Mouse (Mus musculus): ENCODE data around the gene Zfp62. TPM values are rescaled to one million over a fixed set of nuclear protein-coding genes. Genes with fewer than 3 reads are reported as not detected.
"Not testable (repeated sequence)": the region's sequence is repeated elsewhere in the genome, so short reads cannot be mapped to it uniquely, and the experiment has no call there.

Gene Zfp62
- polyA plus RNA-seq, 1 experiment from 2014 or later = 40.5 TPM

DNA sequence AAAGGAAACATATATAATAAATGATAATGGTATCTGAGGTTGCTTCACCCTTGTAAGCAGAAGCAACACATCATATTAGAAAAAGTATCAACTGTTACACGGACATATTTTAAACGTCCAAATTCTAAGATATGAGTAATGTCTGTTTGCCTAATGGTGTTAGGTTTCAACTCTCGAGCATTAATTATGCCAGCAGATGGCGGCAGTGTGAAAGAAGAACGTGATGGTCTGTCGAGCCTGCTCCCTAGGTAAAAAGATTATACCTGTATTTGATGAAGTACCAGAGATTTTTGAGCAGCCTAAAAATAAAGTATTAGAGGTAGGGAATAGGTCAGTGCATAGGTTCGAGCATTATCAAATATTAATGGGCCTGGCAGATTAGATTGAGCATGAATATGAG lies 13.4 kb upstream of the Zfp62 start:
- Histone ChIP-seq H3K9me3 (replicated peaks) (no peaks in the 10 kb centered on the region), H3K27ac (no peak overlapping the region), H3K4me1 (0 out of 2 replicates have a peak, but pooled peaks cover 3% of the 10 kb centered on the region), H3K4me2 (no peak overlapping the region), H3K9ac (no peak overlapping the region), H3K27me3 (no peaks in the 10 kb centered on the region), H3K4me3 (replicated peaks) (no peak overlapping the region), H3K36me3 (no peaks in the 10 kb centered on the region)
- WGBS = 4% methylated on average over 7 of the region's 7 CpGs
- ATAC-seq (replicated peaks; ENCODE audit: low FRiP score) = no peak

DNA sequence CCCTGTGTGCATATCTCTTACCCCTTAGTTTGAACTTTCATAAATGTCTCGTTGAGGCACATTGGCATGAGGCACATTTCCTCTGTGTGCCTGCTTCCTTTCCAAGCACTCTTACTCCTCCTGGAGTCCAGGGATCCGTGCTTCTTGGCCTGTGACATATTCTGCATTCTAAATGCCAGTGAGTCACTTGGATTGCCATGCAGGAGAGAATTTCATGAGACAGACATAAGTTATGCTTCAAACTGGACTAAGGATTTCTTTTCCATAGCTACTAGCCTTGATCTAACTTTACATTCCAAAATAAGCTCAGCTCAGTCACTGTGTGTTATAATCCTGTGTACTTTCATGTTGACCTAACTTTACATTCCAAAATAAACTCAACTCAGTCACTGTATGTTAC lies 12.0 kb upstream of the Zfp62 start:
- no peaks in the 10 kb centered on the region for H3K9me3 ChIP-seq (replicated peaks)
- H3K27ac ChIP-seq = no peak overlapping the region
- no peak for ATAC-seq (replicated peaks; ENCODE audit: low FRiP score)
- H3K4me1 ChIP-seq = 0 out of 2 replicates have a peak, but pooled peaks cover 3% of the 10 kb centered on the region
- H3K9ac ChIP-seq = no peak overlapping the region
- no peak overlapping the region for H3K4me3 ChIP-seq (replicated peaks)
- no peaks in the 10 kb centered on the region for H3K36me3 ChIP-seq
- no peaks in the 10 kb centered on the region for H3K27me3 ChIP-seq
- no peak overlapping the region for H3K4me2 ChIP-seq
- WGBS = 57% methylated on average over 2 of the region's 2 CpGs

DNA sequence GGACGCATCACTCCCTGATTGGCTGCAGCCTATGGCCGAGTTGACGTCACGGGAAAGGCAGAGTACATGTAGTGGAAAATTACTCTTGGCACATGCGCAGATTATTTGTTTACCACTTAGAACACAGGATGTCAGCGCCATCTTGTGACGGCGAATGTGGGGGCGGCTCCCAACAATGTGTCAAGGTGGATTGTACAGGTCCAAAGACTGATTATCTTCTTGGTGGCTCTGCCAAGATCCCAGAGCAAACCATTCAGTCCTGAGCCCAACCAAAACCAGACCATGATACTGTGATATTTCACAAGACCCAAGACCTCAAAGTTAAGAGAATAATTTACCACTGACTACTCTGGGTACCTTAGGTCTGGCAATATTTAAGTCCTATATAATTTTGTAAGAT lies 8.3 kb upstream of the Zfp62 start:
- not testable (repeated sequence) for H3K27ac ChIP-seq; ATAC-seq (replicated peaks; ENCODE audit: low FRiP score); H3K27me3 ChIP-seq

GRCm38 (mm10) chr11:49195819-49196322 lies 7.2 kb upstream of the Zfp62 start:
- Histone ChIP-seq H3K9me3 (replicated peaks) (no peaks in the 10 kb centered on the region), H3K27me3 (no peaks in the 10 kb centered on the region), H3K4me1 (no peaks in the 10 kb centered on the region), H3K4me2 (no peak overlapping the region), H3K9ac (no peak overlapping the region), H3K4me3 (replicated peaks) (no peak overlapping the region), H3K27ac (0 out of 2 replicates have a peak overlapping the region, but pooled peaks have one; percentile 13), H3K36me3 (no peaks in the 10 kb centered on the region)
- WGBS = 72% methylated on average over 7 of the region's 7 CpGs
- no peak for ATAC-seq (replicated peaks; ENCODE audit: low FRiP score)

More for the DNA sequence above, 8.3 kb upstream of the Zfp62 start:
- not testable (repeated sequence) for H3K9me3 ChIP-seq (replicated peaks); H3K4me2 ChIP-seq; H3K4me1 ChIP-seq; H3K9ac ChIP-seq; H3K36me3 ChIP-seq; H3K4me3 ChIP-seq (replicated peaks)
- 92% methylated on average over 9 of the region's 9 CpGs for WGBS

DNA sequence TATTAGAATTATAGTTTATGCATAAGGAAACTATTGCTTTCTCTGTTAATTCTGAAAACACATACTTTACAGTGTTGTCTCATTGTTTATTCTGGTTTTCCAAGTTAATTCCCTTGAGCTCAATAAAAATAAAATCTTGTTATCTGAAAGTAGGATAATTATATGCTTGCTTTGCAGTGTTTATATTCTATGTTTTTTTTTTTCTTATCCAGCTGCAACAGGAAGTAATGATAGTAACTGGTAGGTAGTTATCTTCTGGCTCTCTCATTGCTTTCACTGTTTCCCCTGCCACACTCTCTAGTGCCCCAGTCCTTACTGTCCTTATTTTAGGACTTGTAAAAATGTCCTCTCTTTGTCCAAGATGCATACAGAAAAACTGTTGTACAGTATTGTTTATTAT lies 2.4 kb upstream of the Zfp62 start:
- Histone ChIP-seq H3K4me1 (peaks cover 16% of the 10 kb centered on the region), H3K36me3 (no peaks in the 10 kb centered on the region), H3K4me2 (no peak overlapping the region), H3K9me3 (replicated peaks) (no peaks in the 10 kb centered on the region), H3K9ac (no peak overlapping the region), H3K4me3 (replicated peaks) (no peak overlapping the region), H3K27me3 (no peaks in the 10 kb centered on the region), H3K27ac (no peak overlapping the region)
- no peak for ATAC-seq (replicated peaks; ENCODE audit: low FRiP score)

- Histone ChIP-seq H3K9ac (no peak overlapping the region), H3K36me3 (no peaks in the 10 kb centered on the region), H3K4me2 (no peak overlapping the region), H3K4me1 (peaks cover 16% of the 10 kb centered on the region), H3K27ac (no peak overlapping the region), H3K27me3 (no peaks in the 10 kb centered on the region), H3K4me3 (replicated peaks) (no peak overlapping the region), H3K9me3 (replicated peaks) (no peaks in the 10 kb centered on the region)
- ATAC-seq (replicated peaks; ENCODE audit: low FRiP score) = no peak
These were observed 1.9 kb upstream of the Zfp62 start for GRCm38 (mm10) chr11:49201142-49201541.

DNA sequence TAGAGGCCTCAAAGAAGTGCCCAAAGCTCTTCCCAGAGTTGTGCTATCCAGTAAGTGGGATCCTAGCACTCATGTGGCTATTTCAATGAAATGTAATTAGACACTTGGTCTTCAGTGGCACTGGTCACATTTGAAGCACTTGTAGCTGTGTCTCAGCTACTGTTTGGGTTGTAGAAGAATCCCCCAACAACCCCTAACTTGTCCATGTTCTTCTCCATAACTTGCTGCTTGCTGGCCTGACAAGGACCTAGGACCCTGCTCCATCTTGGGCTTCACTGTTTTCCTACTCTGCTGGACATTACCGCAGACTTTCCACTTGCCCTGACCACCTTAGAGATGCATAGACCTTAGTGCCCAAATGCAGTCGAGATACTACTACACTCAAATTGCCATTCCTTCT lies 1.0 kb upstream of the Zfp62 start:
- 53% methylated on average over 2 of the region's 2 CpGs for WGBS
- ATAC-seq (replicated peaks; ENCODE audit: low FRiP score) = no peak; the same call in 1 of the 2 replicates
- H3K9me3 ChIP-seq (replicated peaks) = no peaks in the 10 kb centered on the region
- H3K4me3 ChIP-seq (replicated peaks) = peak overlapping the region; percentile 88
- H3K36me3 ChIP-seq = peaks cover 9% of the 10 kb centered on the region
- peak overlapping the region; percentile 100 for H3K27ac ChIP-seq
- peak overlapping the region; percentile 70 for H3K4me2 ChIP-seq
- H3K27me3 ChIP-seq = no peaks in the 10 kb centered on the region
- H3K9ac ChIP-seq = peak overlapping the region; percentile 97
- H3K4me1 ChIP-seq = peaks cover 16% of the 10 kb centered on the region

DNA sequence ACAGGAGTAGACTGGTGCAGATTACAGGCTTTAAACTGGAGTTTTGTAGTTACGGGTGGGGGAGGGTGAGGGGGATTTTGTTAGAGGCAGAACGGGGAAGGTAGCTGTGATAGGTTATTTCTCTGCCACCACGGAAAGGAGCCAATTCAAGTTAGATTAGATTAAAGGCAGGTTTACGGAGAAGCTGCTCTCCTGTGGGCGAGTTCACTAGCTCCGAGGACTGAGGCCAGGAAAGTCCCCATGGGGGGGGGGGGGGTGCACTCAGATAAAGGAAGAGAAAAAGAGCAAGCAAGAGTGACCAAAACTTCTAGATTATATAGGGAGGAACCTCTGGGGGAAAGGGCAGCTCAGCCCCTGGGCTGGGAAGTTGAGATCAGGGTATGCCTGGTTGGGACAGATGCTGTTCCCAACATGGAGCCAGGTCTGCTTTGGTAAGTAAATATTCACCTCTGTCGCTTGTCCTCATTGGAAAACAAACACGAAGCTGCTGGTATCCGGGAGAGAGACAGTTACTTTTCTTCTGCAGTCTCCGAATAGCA lies 500 bp upstream of the Zfp62 start:
- Histone ChIP-seq H3K9ac (peak overlapping the region; percentile 97), H3K27ac (peak overlapping the region; percentile 100), H3K9me3 (replicated peaks) (no peaks in the 10 kb centered on the region), H3K4me1 (peaks cover 16% of the 10 kb centered on the region), H3K4me2 (peak overlapping the region; percentile 70), H3K36me3 (peaks cover 13% of the 10 kb centered on the region), H3K4me3 (replicated peaks) (peak overlapping the region; percentile 88), H3K27me3 (no peaks in the 10 kb centered on the region)
- peak; percentile 40 for ATAC-seq (replicated peaks; ENCODE audit: low FRiP score)
- 1% methylated on average over 10 of the region's 10 CpGs for WGBS

DNA sequence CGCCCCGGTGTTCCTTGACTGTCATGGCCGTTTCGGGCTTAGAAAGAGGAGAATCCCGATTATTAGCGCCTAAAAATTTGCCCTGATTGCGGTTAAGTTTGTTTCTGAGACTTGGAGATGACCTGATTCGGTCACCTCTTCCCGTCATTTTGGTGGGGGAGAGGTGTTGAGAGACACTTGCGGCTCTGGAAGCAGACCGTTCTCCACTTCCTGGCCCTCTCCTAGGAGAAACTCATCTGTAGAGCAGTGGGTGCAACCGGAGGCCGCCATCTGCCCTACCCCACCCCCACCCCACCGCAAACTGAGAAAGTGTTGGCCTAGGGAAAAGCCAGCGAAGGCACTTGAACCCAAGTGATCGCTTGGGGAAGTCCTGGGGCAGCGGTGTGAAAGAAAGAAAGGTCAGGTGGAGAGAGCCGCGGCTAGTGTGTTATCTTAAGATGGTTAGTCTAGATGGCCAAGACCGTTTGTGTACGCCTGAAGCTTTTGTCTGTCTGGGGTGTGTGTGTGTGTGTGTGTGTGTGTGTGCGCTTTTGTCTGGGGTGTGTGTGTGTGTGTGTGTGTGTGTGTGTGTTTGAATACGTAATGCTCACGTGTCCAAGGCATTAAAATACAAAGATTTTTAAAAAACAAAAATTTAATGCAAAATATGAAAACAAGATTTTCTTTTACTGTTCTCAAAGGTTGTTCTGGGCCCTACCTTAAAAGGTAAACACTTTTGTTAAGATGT lies 842 bp downstream of the Zfp62 start:
- WGBS = under 1% methylated on average over 24 of the region's 24 CpGs
- H3K27me3 ChIP-seq = no peaks in the 10 kb centered on the region
- ATAC-seq (replicated peaks; ENCODE audit: low FRiP score) = peak; percentile 83

DNA sequence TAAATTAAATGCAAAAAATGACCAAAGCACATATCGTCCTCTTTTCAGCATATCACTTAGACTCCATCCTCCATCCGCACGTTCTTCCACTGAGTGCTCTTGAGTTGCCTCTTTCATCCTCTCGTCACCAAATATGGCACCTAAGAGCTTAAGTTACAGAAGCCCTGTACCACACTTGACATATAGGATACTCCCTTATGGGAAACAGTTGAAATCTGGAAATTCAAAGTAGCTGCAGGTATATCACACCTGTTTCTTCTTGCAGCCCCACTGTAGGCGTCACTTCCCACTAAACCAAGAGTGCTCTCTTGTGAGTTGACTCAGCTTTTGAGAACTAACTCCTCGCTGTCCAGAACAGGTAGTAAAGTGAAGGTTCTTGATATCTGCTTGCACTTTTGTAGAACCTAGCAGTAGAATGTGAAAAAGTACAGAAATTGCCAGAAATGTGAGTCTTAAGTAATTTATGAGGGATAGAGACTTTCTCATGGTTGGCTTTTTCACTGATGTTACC lies 2.0 kb downstream of the Zfp62 start:
- WGBS = 79% methylated on average over 6 of the region's 6 CpGs
- no peak overlapping the region for H3K9ac ChIP-seq
- no peak overlapping the region for H3K27ac ChIP-seq
- H3K27me3 ChIP-seq = no peaks in the 10 kb centered on the region
- peaks cover 16% of the 10 kb centered on the region for H3K4me1 ChIP-seq
- ATAC-seq (replicated peaks; ENCODE audit: low FRiP score) = no peak
- H3K9me3 ChIP-seq (replicated peaks) = no peaks in the 10 kb centered on the region
- H3K36me3 ChIP-seq = peaks cover 16% of the 10 kb centered on the region
- 0 out of 2 replicates have a peak overlapping the region, but pooled peaks have one; percentile 0 for H3K4me3 ChIP-seq (replicated peaks)
- peak overlapping the region; percentile 70 for H3K4me2 ChIP-seq

More for the DNA sequence above, 842 bp downstream of the Zfp62 start:
- Histone ChIP-seq H3K4me2 (peak overlapping the region; percentile 70), H3K9ac (peak overlapping the region; percentile 97), H3K4me1 (peaks cover 16% of the 10 kb centered on the region), H3K9me3 (replicated peaks) (no peaks in the 10 kb centered on the region), H3K36me3 (peaks cover 16% of the 10 kb centered on the region), H3K27ac (peak overlapping the region; percentile 100), H3K4me3 (replicated peaks) (peak overlapping the region; percentile 88)

GRCm38 (mm10) chr11:49207495-49207894 lies 4.4 kb downstream of the Zfp62 start:
- Histone ChIP-seq H3K27me3 (no peaks in the 10 kb centered on the region), H3K4me2 (no peak overlapping the region), H3K4me3 (replicated peaks) (no peak overlapping the region), H3K9ac (no peak overlapping the region), H3K27ac (no peak overlapping the region), H3K36me3 (peaks cover 16% of the 10 kb centered on the region), H3K4me1 (peaks cover 9% of the 10 kb centered on the region), H3K9me3 (replicated peaks) (no peaks in the 10 kb centered on the region)
- 96% methylated on average over 1 of the region's 1 CpGs for WGBS
- no peak for ATAC-seq (replicated peaks; ENCODE audit: low FRiP score)

GRCm38 (mm10) chr11:49212577-49212976 lies 9.5 kb downstream of the Zfp62 start:
- H3K9ac ChIP-seq = no peak overlapping the region
- H3K4me3 ChIP-seq (replicated peaks) = no peak overlapping the region
- no peak overlapping the region for H3K27ac ChIP-seq
- H3K27me3 ChIP-seq = no peaks in the 10 kb centered on the region
- ATAC-seq (replicated peaks; ENCODE audit: low FRiP score) = no peak
- H3K9me3 ChIP-seq (replicated peaks) = no peaks in the 10 kb centered on the region
- H3K4me1 ChIP-seq = no peaks in the 10 kb centered on the region
- H3K36me3 ChIP-seq = peaks cover 47% of the 10 kb centered on the region
- no peak overlapping the region for H3K4me2 ChIP-seq

All from kidney, embryonic 15.5 days (tissue).